Mouse (Mus musculus) intestine, embryonic 16.5 days (tissue): Measurements from ENCODE around the gene Olfr524. TPM values are rescaled to one million over a fixed set of nuclear protein-coding genes. Genes with fewer than 3 reads are reported as not detected.

Experiments
- ATAC-seq: fragments of 200-750 bp; cut with Nextera tagmentation; 2 replicates; pipeline ENCODE4 v1.8.0; 2017; ENCODE audit warnings: moderate TSS enrichment, moderate library complexity
- H3K27ac ChIP-seq: fragments of 300-500 bp; sonication (generic); 2 replicates; pipeline ENCODE4 v1.5.1; 2014; ENCODE audit warnings: mild to moderate bottlenecking, low read length
- H3K27me3 ChIP-seq: fragments of 300-500 bp; sonication (generic); replicated peaks from 2 replicates; pipeline ENCODE4 v1.6.1; 2014; ENCODE audit warnings: low read length, control low read depth, mixed read lengths; ENCODE audit not compliant: control insufficient read depth, insufficient read depth
- H3K36me3 ChIP-seq: fragments of 300-500 bp; sonication (generic); 2 replicates; pipeline ENCODE4 v1.6.1; 2014; ENCODE audit warnings: low read length, control low read depth; ENCODE audit not compliant: control insufficient read depth, insufficient read depth
- H3K4me1 ChIP-seq: fragments of 300-500 bp; sonication (generic); 2 replicates; pipeline ENCODE4 v1.6.1; 2014; ENCODE audit warnings: low read length, control low read depth, mixed read lengths; ENCODE audit not compliant: control insufficient read depth, insufficient read depth
- H3K4me2 ChIP-seq: fragments of 300-500 bp; sonication (generic); 2 replicates; pipeline ENCODE4 v1.6.1; 2014; ENCODE audit warnings: low read depth, low read length, control low read depth
- H3K4me3 ChIP-seq: fragments of 300-500 bp; sonication (generic); 2 replicates; pipeline ENCODE4 v1.5.1; 2014; ENCODE audit warnings: mild to moderate bottlenecking, low read length
- H3K9ac ChIP-seq: fragments of 300-500 bp; sonication (generic); 2 replicates; pipeline ENCODE4 v1.6.1; 2014; ENCODE audit warnings: low read depth, low read length
- H3K9me3 ChIP-seq: fragments of 300-500 bp; sonication (generic); 2 replicates; pipeline ENCODE4 v1.6.1; 2016; ENCODE audit warnings: low read length, control low read depth; ENCODE audit not compliant: control insufficient read depth
- WGBS: fragments of 180-500 bp; shearing (Covaris S2); extraction: QIAGEN DNeasy Blood & Tissue Kit; methylation state at CpG from one replicate; pipeline ENCODE4 v1.1.7; 2014; 5-methylcytosine and 5-hydroxymethylcytosine counted together
- polyA plus RNA-seq: library from polyadenylated mRNA; unstranded; fragments of >200 nt; fragmentation: Nextera tagmentation; extraction: Ambion mirVana; gene quantifications from 2 replicates; pipeline ENCODE4 v1.2.1, GENCODE M21; 2015

Gene Olfr524
- polyA plus RNA-seq, 1 experiment from 2014 or later, result not detected

GRCm38 (mm10) chr7:140188391-140189328, 17.1 kb downstream of the Olfr524 start:
- Histone ChIP-seq H3K4me2 (no peak overlapping the region), H3K27ac (no peak overlapping the region), H3K27me3 (peaks cover 3% of the 10 kb centered on the region; the same call in 1 of the 2 replicates), H3K9me3 (no peaks in the 10 kb centered on the region), H3K4me3 (no peak overlapping the region), H3K9ac (no peak overlapping the region), H3K4me1 (no peaks in the 10 kb centered on the region), H3K36me3 (no peaks in the 10 kb centered on the region)
- ATAC-seq, result no peak
- 65% methylated on average over 4 of the region's 4 CpGs for WGBS

DNA sequence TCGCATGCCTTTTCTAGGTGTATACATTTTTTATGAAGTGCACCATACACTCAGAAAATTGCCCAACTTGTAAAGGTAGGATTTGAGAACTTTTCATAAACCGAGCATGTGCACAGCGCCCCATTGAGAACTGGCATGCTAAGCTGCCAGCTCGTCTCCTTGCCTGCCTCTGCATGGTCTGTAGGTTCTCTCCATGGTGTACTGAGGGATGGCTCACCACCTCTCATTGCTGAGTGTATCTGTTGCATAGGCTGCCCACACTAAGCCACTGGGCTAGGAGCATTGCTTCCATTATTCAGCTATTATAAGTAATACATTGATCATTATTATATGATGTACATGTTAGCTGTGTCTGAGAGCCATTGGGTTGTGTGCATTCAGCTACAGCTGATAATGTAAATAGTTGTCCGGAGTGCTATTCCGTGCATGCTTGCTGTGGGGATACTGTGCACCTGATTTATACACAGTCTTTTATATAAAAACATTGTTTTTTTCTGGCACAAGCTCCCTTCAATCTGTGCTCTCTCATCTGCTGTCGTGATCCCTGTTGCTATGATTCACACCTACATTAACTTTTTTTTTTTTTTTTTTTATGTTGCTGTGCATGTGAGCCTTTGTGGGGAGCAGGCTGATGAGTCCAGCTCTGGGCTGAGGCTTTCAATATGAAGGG, 17.9 kb downstream of the Olfr524 start:
- H3K4me3 ChIP-seq, result no peak overlapping the region
- no peaks in the 10 kb centered on the region for H3K9me3 ChIP-seq
- 85% methylated on average over 7 of the region's 7 CpGs for WGBS
- H3K27me3 ChIP-seq, result peaks cover 3% of the 10 kb centered on the region; the same call in 1 of the 2 replicates
- no peak for ATAC-seq
- no peak overlapping the region for H3K4me2 ChIP-seq
- no peak overlapping the region for H3K9ac ChIP-seq
- no peaks in the 10 kb centered on the region for H3K4me1 ChIP-seq
- no peaks in the 10 kb centered on the region for H3K36me3 ChIP-seq
- H3K27ac ChIP-seq, result no peak overlapping the region

- ATAC-seq, result no peak
- Histone ChIP-seq H3K4me1 (no peaks in the 10 kb centered on the region), H3K27me3 (peaks cover 3% of the 10 kb centered on the region; the same call in 1 of the 2 replicates), H3K4me2 (no peak overlapping the region), H3K27ac (no peak overlapping the region), H3K4me3 (no peak overlapping the region), H3K36me3 (no peaks in the 10 kb centered on the region), H3K9me3 (no peaks in the 10 kb centered on the region), H3K9ac (no peak overlapping the region)
- 63% methylated on average over 18 of the region's 18 CpGs for WGBS
Observed at GRCm38 (mm10) chr7:140186646-140187620, 18.8 kb downstream of the Olfr524 start.

- Histone ChIP-seq H3K9ac (no peak overlapping the region), H3K27me3 (peaks cover 3% of the 10 kb centered on the region; the same call in 1 of the 2 replicates), H3K36me3 (no peaks in the 10 kb centered on the region), H3K4me2 (no peak overlapping the region), H3K27ac (no peak overlapping the region), H3K4me3 (no peak overlapping the region), H3K4me1 (no peaks in the 10 kb centered on the region), H3K9me3 (no peaks in the 10 kb centered on the region)
- ATAC-seq, result no peak
- 74% methylated on average over 4 of the region's 4 CpGs for WGBS
Observed at GRCm38 (mm10) chr7:140184206-140184605, 21.6 kb downstream of the Olfr524 start.

- ATAC-seq, result no peak
- no peak overlapping the region for H3K27ac ChIP-seq
- no peak overlapping the region for H3K9ac ChIP-seq
- H3K27me3 ChIP-seq, result no peaks in the 10 kb centered on the region
- no peak overlapping the region for H3K4me3 ChIP-seq
- WGBS, result 75% methylated on average over 2 of the region's 2 CpGs
- H3K4me2 ChIP-seq, result no peak overlapping the region
- no peaks in the 10 kb centered on the region for H3K36me3 ChIP-seq
- H3K4me1 ChIP-seq, result no peaks in the 10 kb centered on the region
- H3K9me3 ChIP-seq, result no peaks in the 10 kb centered on the region
Observed at GRCm38 (mm10) chr7:140180692-140181091, 25.1 kb downstream of the Olfr524 start.

GRCm38 (mm10) chr7:140179176-140179575, 26.6 kb downstream of the Olfr524 start:
- Histone ChIP-seq H3K27me3 (no peaks in the 10 kb centered on the region), H3K9me3 (no peaks in the 10 kb centered on the region), H3K36me3 (no peaks in the 10 kb centered on the region), H3K4me1 (no peaks in the 10 kb centered on the region), H3K4me3 (no peak overlapping the region), H3K4me2 (no peak overlapping the region), H3K27ac (no peak overlapping the region), H3K9ac (no peak overlapping the region)
- whole genome bisulfite sequencing, result 88% methylated on average over 2 of the region's 2 CpGs
- ATAC-seq, result no peak

DNA sequence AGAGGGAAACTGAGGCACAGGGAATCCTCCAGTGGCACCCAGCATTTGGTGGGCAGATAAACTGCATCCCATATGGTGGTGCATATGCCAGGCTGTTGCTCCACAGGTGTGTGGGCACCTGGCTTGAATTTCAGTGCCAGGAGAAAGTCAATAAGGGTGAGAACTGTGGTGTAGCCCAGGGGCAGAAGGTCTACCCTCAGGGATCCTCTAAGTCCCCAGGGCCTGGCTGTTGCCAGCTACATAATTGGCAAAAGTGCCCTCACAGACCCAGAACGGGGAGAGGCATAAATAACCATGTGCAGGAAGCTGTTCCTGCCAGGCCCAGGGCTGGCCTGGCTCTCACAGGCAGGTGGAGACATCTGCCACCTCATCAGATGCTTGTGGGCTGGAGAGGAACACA, 32.8 kb downstream of the Olfr524 start, which contains the start of gene Olfr523:
Gene Olfr523, plus strand, starts transcription at position 282 of the 400 bp plus-strand sequence.
- Histone ChIP-seq H3K36me3 (no peaks in the 10 kb centered on the region), H3K9me3 (no peaks in the 10 kb centered on the region), H3K4me2 (no peak within 1 kb of the TSS), H3K27me3 (no peaks in the 10 kb centered on the region), H3K9ac (no peak within 1 kb of the TSS), H3K4me3 (no peak within 1 kb of the TSS), H3K4me1 (no peaks in the 10 kb centered on the region), H3K27ac (no peak within 1 kb of the TSS)
- no peak for ATAC-seq
- WGBS, result 57% methylated on average over 1 of the region's 1 CpGs

DNA sequence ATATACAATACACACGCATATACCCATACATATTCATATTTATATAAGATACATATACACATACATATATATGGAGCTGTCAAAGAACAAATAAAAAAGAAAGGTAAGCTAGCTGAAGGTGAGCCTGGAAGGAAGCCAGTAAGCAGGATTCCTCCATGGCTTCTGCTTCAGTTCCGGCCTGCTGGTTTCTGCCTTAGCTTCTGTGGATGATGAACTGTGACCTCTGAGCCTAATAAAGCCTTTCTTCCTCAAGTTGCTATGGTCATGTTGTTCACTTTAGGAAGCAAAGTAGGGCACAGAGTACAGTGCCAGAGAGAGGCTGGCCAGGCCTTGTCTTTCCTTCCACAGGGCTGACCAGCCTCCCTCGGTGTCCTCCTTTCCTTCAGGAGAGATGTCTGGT, 34.9 kb downstream of the Olfr524 start:
- Histone ChIP-seq H3K36me3 (no peaks in the 10 kb centered on the region), H3K9me3 (no peaks in the 10 kb centered on the region), H3K27me3 (no peaks in the 10 kb centered on the region), H3K4me2 (no peak overlapping the region), H3K9ac (no peak overlapping the region), H3K4me1 (no peaks in the 10 kb centered on the region), H3K27ac (no peak overlapping the region), H3K4me3 (no peak overlapping the region)
- WGBS, result 96% methylated on average over 3 of the region's 3 CpGs
- ATAC-seq, result no peak
